Mouse (Mus musculus): ENCODE results near the gene Tmprss11b. TPM values are rescaled to one million over a fixed set of nuclear protein-coding genes. Genes with fewer than 3 reads are reported as not detected.
"Not testable (repeated sequence)": the region's sequence is repeated elsewhere in the genome, so short reads cannot be mapped to it uniquely, and the experiment has no call there.

Gene Tmprss11b
- not detected in 2 replicates for polyA plus RNA-seq (2014; fragmentation: Nextera tagmentation; extraction: Ambion mirVana)

- no peaks in the 10 kb centered on the region for H3K4me1 ChIP-seq (ENCODE audit: control insufficient read depth, insufficient read depth, low read length)
- no peak within 1 kb of the TSS for H3K4me2 ChIP-seq (ENCODE audit: low read depth, severe bottlenecking)
- no peaks in the 10 kb centered on the region for H3K36me3 ChIP-seq (ENCODE audit: control insufficient read depth, insufficient read depth, low read length)
- DNase-seq (ENCODE audit: low spot score): no peak
- no peak within 1 kb of the TSS for H3K27ac ChIP-seq (replicated peaks; ENCODE audit: low read depth, low read length)
- H3K9me3 ChIP-seq (ENCODE audit: control insufficient read depth, low read length): no peaks in the 10 kb centered on the region
- no peak for ATAC-seq (ENCODE audit: insufficient number of reproducible peaks, low FRiP score, low TSS enrichment, low read depth)
- H3K27me3 ChIP-seq (ENCODE audit: control insufficient read depth, insufficient read depth, low read length): no peaks in the 10 kb centered on the region
- H3K4me3 ChIP-seq (ENCODE audit: low read depth, low read length): no peak within 1 kb of the TSS
- WGBS: 85% methylated on average over 5 of the region's 5 CpGs
- no peak within 1 kb of the TSS for H3K9ac ChIP-seq (ENCODE audit: low read length)
These were observed at the start of gene Tmprss11b for GRCm38 (mm10) chr5:86676262-86676661. Gene Tmprss11b (minus strand): TSS chr5:86676362.

GRCm38 (mm10) chr5:86725021-86725420 lies 48.9 kb upstream of the Tmprss11b start:
- Histone ChIP-seq H3K4me2 (ENCODE audit: low read depth, severe bottlenecking) (no peak overlapping the region), H3K4me1 (ENCODE audit: control insufficient read depth, insufficient read depth, low read length) (no peaks in the 10 kb centered on the region), H3K27me3 (ENCODE audit: control insufficient read depth, insufficient read depth, low read length) (no peaks in the 10 kb centered on the region), H3K9ac (ENCODE audit: low read length) (no peak overlapping the region), H3K4me3 (ENCODE audit: low read depth, low read length) (no peak overlapping the region), H3K27ac (replicated peaks; ENCODE audit: low read depth, low read length) (no peak overlapping the region), H3K9me3 (ENCODE audit: control insufficient read depth, low read length) (no peaks in the 10 kb centered on the region), H3K36me3 (ENCODE audit: control insufficient read depth, insufficient read depth, low read length) (no peaks in the 10 kb centered on the region; the same call in 1 of the 2 replicates)
- no peak for DNase-seq (ENCODE audit: low spot score)
- no peak for ATAC-seq (ENCODE audit: insufficient number of reproducible peaks, low FRiP score, low TSS enrichment, low read depth)

GRCm38 (mm10) chr5:86722820-86723460 lies 46.8 kb upstream of the Tmprss11b start:
- Histone ChIP-seq H3K9me3 (ENCODE audit: control insufficient read depth, low read length) (no peaks in the 10 kb centered on the region), H3K27ac (replicated peaks; ENCODE audit: low read depth, low read length) (no peak overlapping the region), H3K4me3 (ENCODE audit: low read depth, low read length) (no peak overlapping the region), H3K4me1 (ENCODE audit: control insufficient read depth, insufficient read depth, low read length) (no peaks in the 10 kb centered on the region), H3K9ac (ENCODE audit: low read length) (no peak overlapping the region), H3K36me3 (ENCODE audit: control insufficient read depth, insufficient read depth, low read length) (no peaks in the 10 kb centered on the region; the same call in 1 of the 2 replicates), H3K4me2 (ENCODE audit: low read depth, severe bottlenecking) (no peak overlapping the region), H3K27me3 (ENCODE audit: control insufficient read depth, insufficient read depth, low read length) (no peaks in the 10 kb centered on the region)
- DNase-seq (ENCODE audit: low spot score) (no peak), ATAC-seq (ENCODE audit: insufficient number of reproducible peaks, low FRiP score, low TSS enrichment, low read depth) (no peak)
- WGBS: 75% methylated on average over 2 of the region's 2 CpGs

- H3K9me3 ChIP-seq (ENCODE audit: control insufficient read depth, low read length): no peaks in the 10 kb centered on the region
- ATAC-seq (ENCODE audit: insufficient number of reproducible peaks, low FRiP score, low TSS enrichment, low read depth) (no peak), DNase-seq (ENCODE audit: low spot score) (no peak)
- no peaks in the 10 kb centered on the region for H3K4me1 ChIP-seq (ENCODE audit: control insufficient read depth, insufficient read depth, low read length)
- no peak overlapping the region for H3K27ac ChIP-seq (replicated peaks; ENCODE audit: low read depth, low read length)
- H3K4me2 ChIP-seq (ENCODE audit: low read depth, severe bottlenecking): no peak overlapping the region
- H3K36me3 ChIP-seq (ENCODE audit: control insufficient read depth, insufficient read depth, low read length): no peaks in the 10 kb centered on the region
- no peak overlapping the region for H3K9ac ChIP-seq (ENCODE audit: low read length)
- 87% methylated on average over 2 of the region's 2 CpGs for WGBS
- no peak overlapping the region for H3K4me3 ChIP-seq (ENCODE audit: low read depth, low read length)
- H3K27me3 ChIP-seq (ENCODE audit: control insufficient read depth, insufficient read depth, low read length): no peaks in the 10 kb centered on the region
These were observed 38.8 kb upstream of the Tmprss11b start for GRCm38 (mm10) chr5:86714967-86715366.

- no peak overlapping the region for H3K4me3 ChIP-seq (ENCODE audit: low read depth, low read length)
- no peak overlapping the region for H3K27ac ChIP-seq (replicated peaks; ENCODE audit: low read depth, low read length)
- ATAC-seq (ENCODE audit: insufficient number of reproducible peaks, low FRiP score, low TSS enrichment, low read depth): no peak
- no peak for DNase-seq (ENCODE audit: low spot score)
- H3K27me3 ChIP-seq (ENCODE audit: control insufficient read depth, insufficient read depth, low read length): no peaks in the 10 kb centered on the region
- H3K4me1 ChIP-seq (ENCODE audit: control insufficient read depth, insufficient read depth, low read length): no peaks in the 10 kb centered on the region
- no peak overlapping the region for H3K9ac ChIP-seq (ENCODE audit: low read length)
- 81% methylated on average over 3 of the region's 3 CpGs for WGBS
- no peak overlapping the region for H3K4me2 ChIP-seq (ENCODE audit: low read depth, severe bottlenecking)
- H3K9me3 ChIP-seq (ENCODE audit: control insufficient read depth, low read length): no peaks in the 10 kb centered on the region
- no peaks in the 10 kb centered on the region for H3K36me3 ChIP-seq (ENCODE audit: control insufficient read depth, insufficient read depth, low read length)
These were observed 28.8 kb upstream of the Tmprss11b start for GRCm38 (mm10) chr5:86704923-86705322.

- H3K27ac ChIP-seq (replicated peaks; ENCODE audit: low read depth, low read length): no peak overlapping the region
- ATAC-seq (ENCODE audit: insufficient number of reproducible peaks, low FRiP score, low TSS enrichment, low read depth) (no peak), DNase-seq (ENCODE audit: low spot score) (peak; percentile 55)
- no peaks in the 10 kb centered on the region for H3K36me3 ChIP-seq (ENCODE audit: control insufficient read depth, insufficient read depth, low read length)
- 64% methylated on average over 4 of the region's 4 CpGs for WGBS
- no peaks in the 10 kb centered on the region for H3K9me3 ChIP-seq (ENCODE audit: control insufficient read depth, low read length)
- H3K27me3 ChIP-seq (ENCODE audit: control insufficient read depth, insufficient read depth, low read length): no peaks in the 10 kb centered on the region
- H3K4me1 ChIP-seq (ENCODE audit: control insufficient read depth, insufficient read depth, low read length): no peaks in the 10 kb centered on the region
- H3K4me3 ChIP-seq (ENCODE audit: low read depth, low read length): no peak overlapping the region
- H3K4me2 ChIP-seq (ENCODE audit: low read depth, severe bottlenecking): no peak overlapping the region
- H3K9ac ChIP-seq (ENCODE audit: low read length): no peak overlapping the region
These were observed 8.5 kb upstream of the Tmprss11b start for GRCm38 (mm10) chr5:86684667-86685066.

- 30% methylated on average over 4 of the region's 4 CpGs for WGBS
- not testable (repeated sequence) for ATAC-seq (ENCODE audit: insufficient number of reproducible peaks, low FRiP score, low TSS enrichment, low read depth); H3K4me3 ChIP-seq (ENCODE audit: low read depth, low read length); H3K4me1 ChIP-seq (ENCODE audit: control insufficient read depth, insufficient read depth, low read length); H3K27ac ChIP-seq (replicated peaks; ENCODE audit: low read depth, low read length); H3K9me3 ChIP-seq (ENCODE audit: control insufficient read depth, low read length); H3K36me3 ChIP-seq (ENCODE audit: control insufficient read depth, insufficient read depth, low read length); H3K9ac ChIP-seq (ENCODE audit: low read length); H3K4me2 ChIP-seq (ENCODE audit: low read depth, severe bottlenecking); H3K27me3 ChIP-seq (ENCODE audit: control insufficient read depth, insufficient read depth, low read length)
- peak; percentile 41 for DNase-seq (ENCODE audit: low spot score)
These were observed 27.0 kb downstream of the Tmprss11b start for GRCm38 (mm10) chr5:86649185-86649584.

- Histone ChIP-seq H3K4me2 (ENCODE audit: low read depth, severe bottlenecking) (no peak overlapping the region), H3K9ac (ENCODE audit: low read length) (no peak overlapping the region), H3K36me3 (ENCODE audit: control insufficient read depth, insufficient read depth, low read length) (no peaks in the 10 kb centered on the region), H3K4me3 (ENCODE audit: low read depth, low read length) (no peak overlapping the region), H3K9me3 (ENCODE audit: control insufficient read depth, low read length) (no peaks in the 10 kb centered on the region), H3K27me3 (ENCODE audit: control insufficient read depth, insufficient read depth, low read length) (no peaks in the 10 kb centered on the region), H3K4me1 (ENCODE audit: control insufficient read depth, insufficient read depth, low read length) (no peaks in the 10 kb centered on the region), H3K27ac (replicated peaks; ENCODE audit: low read depth, low read length) (no peak overlapping the region)
- WGBS: 75% methylated on average over 3 of the region's 3 CpGs
- DNase-seq (ENCODE audit: low spot score) (no peak), ATAC-seq (ENCODE audit: insufficient number of reproducible peaks, low FRiP score, low TSS enrichment, low read depth) (no peak)
These were observed 35.4 kb downstream of the Tmprss11b start for GRCm38 (mm10) chr5:86640795-86641194.

- Histone ChIP-seq H3K27ac (replicated peaks; ENCODE audit: low read depth, low read length) (no peak within 1 kb of the TSS), H3K9me3 (ENCODE audit: control insufficient read depth, low read length) (no peaks in the 10 kb centered on the region), H3K9ac (ENCODE audit: low read length) (no peak within 1 kb of the TSS), H3K4me3 (ENCODE audit: low read depth, low read length) (no peak within 1 kb of the TSS), H3K36me3 (ENCODE audit: control insufficient read depth, insufficient read depth, low read length) (no peaks in the 10 kb centered on the region), H3K27me3 (ENCODE audit: control insufficient read depth, insufficient read depth, low read length) (no peaks in the 10 kb centered on the region), H3K4me2 (ENCODE audit: low read depth, severe bottlenecking) (no peak within 1 kb of the TSS), H3K4me1 (ENCODE audit: control insufficient read depth, insufficient read depth, low read length) (no peaks in the 10 kb centered on the region)
- ATAC-seq (ENCODE audit: insufficient number of reproducible peaks, low FRiP score, low TSS enrichment, low read depth): no peak
- 64% methylated on average over 5 of the region's 5 CpGs for WGBS
- DNase-seq (ENCODE audit: low spot score): no peak
These were observed 43.8 kb downstream of the Tmprss11b start, which contains the start of gene Tmprss11f for GRCm38 (mm10) chr5:86632324-86632723. Gene Tmprss11f (minus strand): TSS chr5:86632424.
